Comparison of ENCODE assay signal across 23 mouse cellular contexts in genomic region chr2:5380973-5381372, GRCm38 (mm10).
A peak's percentile ranks its signal among the peaks of the same experiment; 100 is the strongest.
DNase-seq lines count a peak whose midpoint lies in the region; ATAC-seq lines count a peak whose summit lies in the region.
"Had no signal": no experiment of that assay in that cellular context is flagged by ENCODE, and none has a peak within 500 bp of the region (broad histone marks: within the 10 kb centered on the region; RNA-seq: fewer than 3 reads in every experiment).

No protein-coding gene starts in this region.

- peaks cover 40% of the 10 kb centered on the region for H3K4me1 ChIP-seq in hindbrain, embryonic 13.5 days (replicated peaks)
- H3K4me1 ChIP-seq in hindbrain, embryonic 11.5 days (replicated peaks; ENCODE audit: control insufficient read depth, insufficient read depth, low read length): no peaks in the 10 kb centered on the region
- peaks cover 40% of the 10 kb centered on the region for H3K4me1 ChIP-seq in midbrain, embryonic 10.5 days
- peaks cover 20% of the 10 kb centered on the region for H3K4me1 ChIP-seq in midbrain, embryonic 16.5 days (ENCODE audit: control insufficient read depth, insufficient read depth, low read length)
- peaks cover 29% of the 10 kb centered on the region for H3K4me1 ChIP-seq in midbrain, embryonic 14.5 days (ENCODE audit: control insufficient read depth, insufficient read depth, low read length)
- H3K4me1 ChIP-seq: intestine, embryonic 15.5 days; liver, embryonic 13.5 days; stomach, embryonic 15.5 days had no signal

- 70% methylated on average over 7 of the region's 7 CpGs for WGBS in hindbrain, embryonic 13.5 days
- 72% methylated on average over 7 of the region's 7 CpGs for WGBS in hindbrain, embryonic 11.5 days
- WGBS in midbrain, embryonic 10.5 days: 72% methylated on average over 7 of the region's 7 CpGs
- 69% methylated on average over 7 of the region's 7 CpGs for WGBS in midbrain, embryonic 16.5 days
- 52% methylated on average over 7 of the region's 7 CpGs for WGBS in midbrain, embryonic 14.5 days

- no peak overlapping the region for H3K4me2 ChIP-seq in hindbrain, embryonic 13.5 days
- no peak overlapping the region for H3K4me2 ChIP-seq in hindbrain, embryonic 11.5 days (replicated peaks; ENCODE audit: low read depth, low read length)
- H3K4me2 ChIP-seq in midbrain, embryonic 16.5 days (ENCODE audit: low read length): no peak overlapping the region
- H3K4me2 ChIP-seq in midbrain, embryonic 14.5 days (ENCODE audit: low read length): no peak overlapping the region
- H3K4me2 ChIP-seq: embryonic facial prominence, embryonic 12.5 days; heart, embryonic 15.5 days; intestine, embryonic 15.5 days; limb, embryonic 13.5 days; liver, embryonic 13.5 days; lung, embryonic 14.5 days; stomach, embryonic 15.5 days had no signal

- no peaks in the 10 kb centered on the region for H3K27me3 ChIP-seq in hindbrain, embryonic 13.5 days
- no peaks in the 10 kb centered on the region for H3K27me3 ChIP-seq in hindbrain, embryonic 11.5 days (ENCODE audit: control insufficient read depth, insufficient read depth, low read length)
- H3K27me3 ChIP-seq in midbrain, embryonic 10.5 days (ENCODE audit: low read depth, poor library complexity, severe bottlenecking): no peaks in the 10 kb centered on the region
- H3K27me3 ChIP-seq in midbrain, embryonic 16.5 days (ENCODE audit: control insufficient read depth, insufficient read depth, low read depth, low read length): no peaks in the 10 kb centered on the region
- H3K27me3 ChIP-seq in midbrain, embryonic 14.5 days (ENCODE audit: control insufficient read depth, insufficient read depth, low read length): no peaks in the 10 kb centered on the region
- H3K27me3 ChIP-seq: embryonic facial prominence, embryonic 12.5 days; heart, embryonic 15.5 days; intestine, embryonic 15.5 days; limb, embryonic 13.5 days; liver, embryonic 13.5 days; stomach, embryonic 15.5 days had no signal

- no peak for ATAC-seq in hindbrain, embryonic 13.5 days (ENCODE audit: low FRiP score)
- ATAC-seq in hindbrain, embryonic 11.5 days (ENCODE audit: low FRiP score): no peak
- no peak for ATAC-seq in midbrain, embryonic 16.5 days
- no peak for ATAC-seq in midbrain, embryonic 14.5 days (ENCODE audit: low FRiP score, low TSS enrichment)
- no peak for ATAC-seq in cerebellum, adult (ENCODE audit: insufficient number of reproducible peaks, low FRiP score, low TSS enrichment)
- ATAC-seq: intestine, embryonic 15.5 days had no signal

- H3K36me3 ChIP-seq in hindbrain, embryonic 13.5 days: no peaks in the 10 kb centered on the region
- H3K36me3 ChIP-seq in hindbrain, embryonic 11.5 days (ENCODE audit: control insufficient read depth, insufficient read depth, low read length): no peaks in the 10 kb centered on the region
- H3K36me3 ChIP-seq in midbrain, embryonic 10.5 days: no peaks in the 10 kb centered on the region
- H3K36me3 ChIP-seq in midbrain, embryonic 16.5 days (ENCODE audit: control insufficient read depth, insufficient read depth, low read length): no peaks in the 10 kb centered on the region
- H3K36me3 ChIP-seq in midbrain, embryonic 14.5 days (ENCODE audit: control insufficient read depth, insufficient read depth, low read length): no peaks in the 10 kb centered on the region
- H3K36me3 ChIP-seq: embryonic facial prominence, embryonic 12.5 days; heart, embryonic 15.5 days; intestine, embryonic 15.5 days; limb, embryonic 13.5 days; liver, embryonic 13.5 days; stomach, embryonic 15.5 days had no signal

- no peak overlapping the region for H3K9ac ChIP-seq in hindbrain, embryonic 13.5 days
- no peak overlapping the region for H3K9ac ChIP-seq in hindbrain, embryonic 11.5 days (ENCODE audit: low read depth, low read length)
- no peak overlapping the region for H3K9ac ChIP-seq in midbrain, embryonic 16.5 days (ENCODE audit: low read depth, low read length)
- H3K9ac ChIP-seq in midbrain, embryonic 14.5 days (replicated peaks; ENCODE audit: low read length): no peak overlapping the region
- H3K9ac ChIP-seq: embryonic facial prominence, embryonic 12.5 days; heart, embryonic 15.5 days; intestine, embryonic 15.5 days; limb, embryonic 13.5 days; liver, embryonic 13.5 days; lung, embryonic 14.5 days; stomach, embryonic 15.5 days had no signal

- no peaks in the 10 kb centered on the region for H3K9me3 ChIP-seq in hindbrain, embryonic 13.5 days
- no peaks in the 10 kb centered on the region for H3K9me3 ChIP-seq in hindbrain, embryonic 11.5 days (ENCODE audit: control insufficient read depth, low read length)
- no peaks in the 10 kb centered on the region for H3K9me3 ChIP-seq in midbrain, embryonic 10.5 days (replicated peaks)
- no peaks in the 10 kb centered on the region for H3K9me3 ChIP-seq in midbrain, embryonic 16.5 days (replicated peaks; ENCODE audit: control insufficient read depth, low read length, poor library complexity, severe bottlenecking)
- no peaks in the 10 kb centered on the region for H3K9me3 ChIP-seq in midbrain, embryonic 14.5 days (ENCODE audit: control insufficient read depth, low read length)
- H3K9me3 ChIP-seq: embryonic facial prominence, embryonic 12.5 days; heart, embryonic 15.5 days; intestine, embryonic 15.5 days; limb, embryonic 13.5 days; liver, embryonic 13.5 days; stomach, embryonic 15.5 days had no signal

- peak overlapping the region; percentile 71 for H3K27ac ChIP-seq in hindbrain, embryonic 13.5 days
- no peak overlapping the region for H3K27ac ChIP-seq in hindbrain, embryonic 11.5 days (ENCODE audit: low read depth, low read length)
- peak overlapping the region; percentile 76 for H3K27ac ChIP-seq in midbrain, embryonic 10.5 days (replicated peaks)
- H3K27ac ChIP-seq in midbrain, embryonic 16.5 days (ENCODE audit: low read length): no peak overlapping the region
- H3K27ac ChIP-seq in midbrain, embryonic 14.5 days (replicated peaks; ENCODE audit: low read depth, low read length): peak overlapping the region; percentile 63
- H3K27ac ChIP-seq: embryonic facial prominence, embryonic 12.5 days; heart, adult 2 months; intestine, embryonic 15.5 days; limb, embryonic 13.5 days; liver, embryonic 13.5 days; stomach, embryonic 15.5 days had no signal

- H3K4me3 ChIP-seq in hindbrain, embryonic 13.5 days: no peak overlapping the region
- no peak overlapping the region for H3K4me3 ChIP-seq in hindbrain, embryonic 11.5 days (ENCODE audit: low read depth, low read length)
- H3K4me3 ChIP-seq in midbrain, embryonic 10.5 days: no peak overlapping the region
- H3K4me3 ChIP-seq in midbrain, embryonic 16.5 days (ENCODE audit: low read depth, low read length): no peak overlapping the region
- H3K4me3 ChIP-seq in midbrain, embryonic 14.5 days (replicated peaks; ENCODE audit: low read depth, low read length): no peak overlapping the region
- H3K4me3 ChIP-seq: embryonic facial prominence, embryonic 12.5 days; erythroblast, embryonic 14.5 days; heart, adult 2 months; heart, embryonic 15.5 days; intestine, embryonic 15.5 days; limb, embryonic 13.5 days; liver, embryonic 13.5 days; stomach, embryonic 15.5 days had no signal

- no peak for DNase-seq in hindbrain, embryonic 11.5 days (ENCODE audit: low spot score)
- no peak for DNase-seq in midbrain, embryonic 10.5 days (ENCODE audit: low spot score)
- DNase-seq in brain, adult 2 months (ENCODE audit: low read depth, low spot score): peak; percentile 69
- DNase-seq in midbrain, embryonic 14.5 days: no peak
- DNase-seq: gastrocnemius, postnatal 25 days; heart, adult 2 months; kidney, adult 9 months; kidney, postnatal 25 days; liver, embryonic 13.5 days; lung, embryonic 14.5 days; lung, postnatal 36 days; retina, postnatal 1 day; thymus, adult 18-20 months; thymus, postnatal 4 days had no signal

Comparison
In these comparisons a context has a peak if more than half of its experiments do, and no peak if none do; other contexts are left out.
1. H3K27ac ChIP-seq: peak in hindbrain, embryonic 13.5 days (single experiment), midbrain, embryonic 10.5 days (single experiment) and midbrain, embryonic 14.5 days (single experiment); none in hindbrain, embryonic 11.5 days (single experiment) and midbrain, embryonic 16.5 days (single experiment).